Mouse (Mus musculus): Measurements from ENCODE around the gene Wnk4. TPM values are rescaled to one million over a fixed set of nuclear protein-coding genes. Genes with fewer than 3 reads are reported as not detected.

Gene Wnk4
- total RNA-seq, 2 experiments from 2014 or later, result 4.3 to 8.4 TPM

DNA sequence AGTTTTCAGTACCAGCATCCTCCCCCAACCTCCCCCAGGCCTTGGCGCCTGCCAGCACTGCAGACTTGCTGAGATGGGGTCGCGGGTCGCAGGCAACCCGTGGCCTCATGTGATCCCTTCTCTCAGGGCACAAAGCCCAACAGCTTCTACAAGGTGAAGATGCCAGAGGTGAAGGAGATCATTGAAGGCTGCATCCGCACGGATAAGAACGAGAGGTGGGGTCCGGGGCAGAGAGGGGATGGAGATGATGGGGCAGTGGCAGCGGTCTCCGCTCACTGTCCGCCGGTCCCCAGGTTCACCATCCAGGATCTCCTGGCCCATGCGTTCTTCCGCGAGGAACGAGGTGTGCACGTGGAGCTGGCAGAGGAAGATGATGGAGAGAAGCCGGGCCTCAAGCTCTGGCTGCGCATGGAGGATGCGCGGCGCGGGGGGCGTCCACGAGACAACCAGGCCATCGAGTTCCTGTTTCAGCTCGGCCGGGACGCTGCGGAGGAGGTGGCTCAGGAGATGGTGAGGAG lies 4.6 kb downstream of the Wnk4 start:
- DNase-seq (ENCODE audit: low spot score in 2 of 2), result no peak
- intact Hi-C loops (cut with DNase I), result no loop called here

DNA sequence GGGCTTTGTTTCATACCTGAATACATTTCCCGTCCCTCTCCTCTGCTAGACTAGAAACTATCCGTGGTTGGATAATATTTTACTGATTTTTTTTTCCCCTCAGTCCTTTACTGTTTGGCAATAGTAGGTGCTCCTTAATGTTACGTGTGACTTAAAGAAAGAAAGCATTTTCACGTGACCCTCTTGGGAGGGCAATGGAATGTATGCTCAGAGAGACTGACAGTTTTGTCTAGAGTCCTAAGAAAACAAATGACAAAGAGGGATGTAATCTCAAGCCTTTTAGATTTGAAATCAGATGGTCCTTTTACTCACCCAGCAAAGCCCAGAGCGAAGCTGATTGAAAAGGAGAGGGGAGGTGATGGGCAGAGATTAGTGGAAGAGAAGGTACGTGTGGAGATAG lies 5.5 kb downstream of the Wnk4 start:
- intact Hi-C loops (cut with DNase I), result no loop called here
- DNase-seq (ENCODE audit: low spot score in 2 of 2), result no peak

DNA sequence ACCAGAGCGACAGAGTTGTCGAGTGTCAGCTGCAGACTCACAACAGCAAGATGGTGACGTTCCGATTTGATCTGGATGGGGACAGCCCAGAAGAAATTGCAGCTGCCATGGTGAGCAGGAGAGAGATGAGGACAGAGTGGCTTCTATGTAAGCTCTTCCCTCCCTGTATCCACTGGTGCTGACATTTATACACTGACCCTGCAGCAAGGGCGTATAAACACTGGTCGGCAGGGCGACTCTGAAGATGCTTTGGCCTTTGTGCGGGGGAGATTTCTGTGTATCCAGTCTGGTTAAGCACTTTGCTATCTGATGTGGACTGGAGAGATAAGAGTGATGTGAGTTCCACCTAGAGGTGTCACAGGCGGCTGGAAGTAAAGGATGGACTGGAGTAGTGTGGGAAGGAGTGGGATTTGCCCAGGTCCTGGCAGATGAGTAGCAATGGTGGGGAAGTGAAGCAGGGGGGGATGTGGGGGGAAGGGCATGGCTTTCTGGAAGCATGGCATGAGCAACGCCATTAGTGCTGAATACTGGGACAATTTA lies 9.3 kb downstream of the Wnk4 start:
- no peak for DNase-seq (ENCODE audit: low spot score in 2 of 2)
- intact Hi-C loops (cut with DNase I), result no loop called here

DNA sequence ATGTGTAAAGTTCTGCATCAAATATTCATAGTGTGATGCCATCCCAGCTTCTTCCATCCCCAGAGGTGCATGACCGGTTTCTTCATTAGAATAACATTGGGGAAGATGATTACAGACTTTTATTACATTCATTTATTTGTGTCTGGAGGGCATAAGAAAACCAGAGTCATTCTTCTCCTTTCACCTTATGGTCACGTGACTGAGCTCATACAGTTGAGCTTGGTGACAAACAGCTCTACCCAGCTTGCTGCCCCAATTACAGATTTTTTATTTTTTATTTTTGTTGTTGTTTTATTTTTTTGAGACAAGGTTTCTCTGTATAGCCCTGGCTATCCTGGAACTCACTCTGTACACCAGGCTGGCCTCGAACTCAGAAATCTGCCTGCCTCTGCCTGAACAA lies 12.1 kb downstream of the Wnk4 start:
- intact Hi-C loops (cut with DNase I), result no loop called here
- DNase-seq (ENCODE audit: low spot score in 2 of 2), result no peak

DNA sequence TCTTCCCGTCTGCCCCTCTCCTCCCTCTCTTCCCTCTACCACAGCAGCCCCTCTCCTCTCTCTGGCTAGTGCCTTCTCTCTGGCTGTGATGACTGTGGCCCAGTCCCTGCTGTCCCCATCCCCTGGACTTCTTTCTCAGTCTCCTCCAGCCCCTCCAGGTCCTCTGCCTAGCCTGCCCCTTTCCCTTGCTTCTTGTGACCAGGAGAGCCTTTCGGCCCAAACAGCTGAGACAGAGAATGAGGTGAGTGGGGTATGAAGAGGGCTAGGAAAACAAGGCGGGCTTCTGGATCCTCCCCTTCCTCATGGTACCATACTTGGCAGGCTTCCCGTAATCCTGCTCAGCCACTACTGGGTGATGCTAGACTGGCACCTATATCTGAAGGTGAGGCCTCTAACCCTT lies 14.9 kb downstream of the Wnk4 start:
- DNase-seq (ENCODE audit: low spot score in 2 of 2), result no peak
- intact Hi-C loops (cut with DNase I), result no loop called here

DNA sequence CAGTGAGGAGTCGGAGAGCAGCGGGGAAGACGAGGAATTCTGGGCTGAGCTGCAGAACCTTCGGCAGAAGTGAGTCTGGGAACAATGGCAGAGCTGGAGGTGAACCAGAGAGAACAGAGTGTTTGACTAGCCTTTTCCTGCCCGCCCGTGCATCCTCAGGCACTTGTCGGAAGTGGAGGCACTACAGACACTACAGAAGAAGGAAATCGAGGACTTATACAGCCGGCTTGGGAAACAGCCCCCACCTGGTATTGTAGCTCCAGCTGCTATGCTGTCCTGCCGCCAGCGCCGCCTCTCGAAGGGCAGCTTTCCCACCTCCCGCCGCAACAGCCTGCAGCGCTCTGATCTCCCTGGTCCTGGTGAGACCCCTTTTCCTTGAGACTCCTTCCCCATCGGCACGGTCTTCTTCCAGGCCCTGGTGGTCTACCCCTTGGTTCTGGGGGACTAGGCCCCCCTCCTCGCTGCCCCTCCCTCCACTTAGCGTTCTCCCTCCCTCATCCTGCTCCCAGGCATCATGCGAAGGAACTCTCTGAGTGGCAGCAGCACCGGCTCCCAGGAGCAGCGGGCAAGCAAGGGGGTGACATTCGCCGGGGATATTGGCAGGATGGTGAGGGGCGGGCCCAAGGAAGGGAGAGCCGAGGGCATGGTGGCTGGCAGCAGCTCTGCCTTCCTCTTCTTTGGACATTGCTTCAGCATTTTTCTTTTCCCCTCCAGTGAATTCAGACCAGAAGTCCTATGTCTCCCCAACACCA lies 16.1 kb downstream of the Wnk4 start:
- intact Hi-C loops (cut with DNase I), result no loop called here
- DNase-seq (ENCODE audit: low spot score in 2 of 2), result no peak

DNA sequence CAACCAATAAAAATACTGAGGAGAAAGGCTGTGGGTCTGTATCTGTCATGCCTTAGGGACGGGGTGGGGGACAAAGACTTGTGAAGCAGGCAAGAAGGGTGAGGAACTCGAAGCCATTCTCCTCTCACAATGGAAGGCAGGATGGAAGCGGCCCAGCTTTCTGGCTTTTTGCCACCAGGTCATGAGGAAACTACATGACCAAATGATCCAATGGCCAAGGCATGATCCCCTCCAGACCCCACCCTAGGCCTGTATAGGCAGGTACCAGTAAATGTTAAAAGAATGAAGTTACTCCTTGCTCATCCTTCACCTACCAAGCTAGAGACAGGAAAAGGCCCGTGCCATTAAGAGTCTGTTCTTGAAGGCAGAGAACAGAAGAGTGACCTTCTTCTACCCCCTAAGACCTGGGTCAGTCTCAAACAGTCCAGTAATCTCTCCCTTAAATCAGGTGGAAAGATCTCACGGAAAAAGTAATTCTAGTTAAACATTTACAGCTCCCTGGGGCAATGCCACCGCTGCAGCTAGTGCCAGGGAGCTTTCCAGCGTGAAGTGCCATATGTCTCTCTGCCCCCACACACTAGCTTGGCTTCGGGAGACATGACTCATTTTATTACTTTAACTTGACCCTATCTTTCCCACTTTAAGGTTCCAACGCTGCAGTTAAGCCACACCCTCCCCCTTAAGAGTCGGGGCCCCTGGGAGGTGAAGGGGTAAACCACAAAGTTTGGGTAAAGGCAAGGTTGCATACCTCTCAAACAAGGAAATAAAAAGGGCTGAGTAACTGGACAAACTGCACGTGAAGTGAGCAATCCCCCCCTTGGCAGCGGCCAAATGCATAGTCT lies 17.2 kb downstream of the Wnk4 start:
- intact Hi-C loops (cut with DNase I), result no loop called here
- DNase-seq (ENCODE audit: low spot score in 2 of 2), result peak in 1 of 2 experiments; percentile 36

DNA sequence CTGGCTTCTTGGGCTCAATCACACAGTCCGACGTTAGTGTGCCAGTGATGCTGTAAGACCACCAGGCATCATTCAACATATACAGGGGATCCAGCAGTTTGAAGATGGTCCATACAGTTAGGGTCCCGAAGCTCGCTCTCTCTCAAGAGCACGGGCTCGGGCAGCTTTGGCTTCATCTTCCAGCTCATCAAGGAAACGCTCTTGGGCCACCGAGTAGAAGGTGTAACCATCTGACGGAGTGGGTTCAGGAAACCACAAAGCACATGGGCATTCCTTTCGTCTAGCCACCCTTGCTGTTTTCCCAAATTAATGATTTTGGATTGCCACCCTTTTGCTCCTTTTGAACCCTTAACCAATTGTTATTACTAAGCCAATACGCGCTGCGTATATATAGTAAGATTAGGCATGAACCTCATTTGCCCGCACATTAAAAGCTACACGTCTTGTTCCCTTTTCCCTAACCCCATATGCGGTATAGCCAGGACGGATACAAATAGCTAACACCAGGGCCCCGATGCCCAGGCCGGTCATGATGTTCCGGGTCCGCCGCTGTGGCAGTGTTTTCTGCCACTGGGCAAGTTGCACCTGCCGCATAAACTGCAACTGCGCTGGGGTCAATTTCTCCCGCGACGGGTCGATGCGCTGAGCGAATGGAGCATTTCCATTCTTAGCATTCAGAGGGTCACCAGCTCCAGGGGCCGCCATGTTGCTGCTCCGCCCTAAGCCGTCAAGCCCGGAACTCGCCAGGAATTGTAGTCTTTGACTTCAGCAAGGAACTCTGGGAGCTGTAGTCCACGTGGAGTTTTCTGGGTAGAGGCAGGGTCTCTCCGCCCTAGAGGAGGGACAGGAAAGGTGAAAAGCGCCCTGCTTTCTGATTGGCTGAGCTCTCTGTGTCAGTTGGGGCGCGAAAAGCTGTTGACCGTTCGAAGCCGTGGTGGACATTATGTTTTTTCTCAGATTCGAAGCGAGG lies 18.1 kb downstream of the Wnk4 start, which contains the start of the genes Cntd1 and Coa3:
Cntd1 (plus strand) TSS at position 790 of the 970 bp plus-strand sequence.
Coa3 (minus strand) TSS at position 892 of the 970 bp plus-strand sequence.
- intact Hi-C loops (cut with DNase I), result no loop called here

DNA sequence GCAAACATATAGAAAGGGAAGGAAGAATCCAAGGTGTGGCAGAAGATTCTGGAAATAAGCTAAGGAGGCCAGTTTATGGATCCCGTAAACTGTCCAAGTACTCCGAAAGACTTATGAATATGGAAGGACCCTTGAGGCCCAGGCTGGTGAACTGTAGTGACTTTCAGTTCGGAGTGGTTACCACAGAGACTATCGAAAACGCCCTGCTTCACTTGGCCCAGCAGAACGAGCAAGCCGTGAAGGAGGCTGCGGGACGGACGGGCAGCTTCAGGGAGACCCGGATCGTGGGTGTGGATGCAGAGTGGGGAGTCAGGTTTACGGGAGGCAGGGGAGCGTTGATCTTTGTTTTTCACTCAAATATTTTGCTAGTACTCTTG lies 18.8 kb downstream of the Wnk4 start:
- DNase-seq (ENCODE audit: low spot score in 2 of 2), result no peak
- intact Hi-C loops (cut with DNase I), result no loop called here

More for the DNA sequence above, 18.1 kb downstream of the Wnk4 start, which contains the start of the genes Cntd1 and Coa3:
- peak; percentile 84 to 86 for DNase-seq (ENCODE audit: low spot score in 2 of 2)

DNA sequence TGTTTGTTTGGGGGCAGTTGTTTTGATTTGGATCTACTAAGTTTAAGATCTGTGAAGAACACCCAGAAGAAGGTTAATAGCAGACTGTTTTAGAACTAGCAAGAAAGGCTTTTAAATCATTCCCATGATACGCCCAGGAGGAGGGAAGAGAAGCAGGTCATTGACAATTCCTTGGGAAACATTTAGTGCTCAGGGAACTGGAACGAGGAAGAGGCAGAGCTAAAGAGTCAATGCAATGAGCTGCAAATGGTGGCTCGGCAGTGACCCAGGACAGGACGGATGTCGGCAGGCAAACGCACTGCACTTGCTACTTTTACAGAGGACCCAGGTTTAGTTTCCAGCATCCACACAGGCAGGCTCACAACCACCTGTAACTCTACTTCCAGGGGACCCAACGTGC lies 20.5 kb downstream of the Wnk4 start:
- DNase-seq (ENCODE audit: low spot score in 2 of 2), result no peak
- intact Hi-C loops (cut with DNase I), result no loop called here

DNA sequence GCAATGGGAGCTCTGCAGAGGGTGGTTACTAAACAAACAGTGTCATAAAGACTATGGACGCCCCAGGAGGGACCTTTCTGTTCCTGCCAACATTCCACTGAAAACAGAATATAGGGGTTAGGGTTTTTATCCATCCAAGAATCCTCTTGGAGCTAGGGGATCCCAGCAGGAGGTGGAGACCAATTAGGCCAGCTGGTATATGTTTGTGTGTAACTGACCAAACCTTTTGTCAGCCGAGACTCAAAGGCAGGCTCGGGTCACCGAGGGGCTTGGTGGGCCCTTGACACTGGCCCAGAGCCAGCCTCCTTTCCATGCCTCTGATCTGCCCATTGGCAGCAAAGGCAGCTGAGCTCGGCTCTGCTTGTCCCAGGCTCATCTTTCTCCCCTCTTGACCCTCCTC lies 22.5 kb downstream of the Wnk4 start:
- intact Hi-C loops (cut with DNase I), result no loop called here

DNA sequence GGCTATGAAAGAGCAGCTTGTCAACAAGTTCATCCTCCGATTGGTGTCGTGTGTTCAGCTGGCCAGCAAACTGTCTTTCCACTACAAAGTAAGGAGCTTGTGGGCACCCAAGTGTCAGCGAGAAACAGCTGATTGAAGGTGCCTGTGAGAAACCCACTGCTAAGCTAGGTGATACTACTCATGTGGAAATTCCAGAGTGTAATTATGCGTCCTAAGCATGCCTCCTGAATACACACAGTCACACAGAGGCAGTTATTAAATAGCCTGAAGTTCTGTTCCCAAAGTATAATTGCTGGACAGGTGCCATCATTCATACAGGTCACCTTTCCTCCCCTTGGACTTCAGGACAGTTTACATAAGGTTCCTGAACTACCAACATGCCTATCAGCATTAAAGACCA lies 23.4 kb downstream of the Wnk4 start:
- no peak for DNase-seq (ENCODE audit: low spot score in 2 of 2)
- intact Hi-C loops (cut with DNase I), result no loop called here

More for the DNA sequence above, 22.5 kb downstream of the Wnk4 start:
- DNase-seq (ENCODE audit: low spot score in 2 of 2), result no peak

DNA sequence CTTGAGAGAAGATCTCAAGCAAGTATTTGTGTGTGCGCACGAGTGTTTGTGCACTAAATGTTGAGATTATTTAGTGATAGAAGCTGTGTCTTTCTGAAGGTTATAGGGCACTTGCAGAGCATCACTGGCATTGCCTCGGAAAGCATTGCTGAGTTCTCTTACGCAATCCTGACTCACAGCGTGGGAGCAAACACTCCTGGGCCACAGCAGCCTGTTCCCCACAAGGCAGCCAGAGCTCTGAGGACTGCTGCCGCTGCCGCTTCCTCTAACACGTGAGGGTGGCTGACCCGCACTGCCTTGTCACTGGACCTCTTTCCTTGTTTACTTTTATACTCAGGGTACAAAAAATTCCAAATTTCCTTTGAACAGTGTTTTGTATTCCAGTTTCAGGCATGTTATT lies 26.9 kb downstream of the Wnk4 start:
- DNase-seq (ENCODE audit: low spot score in 2 of 2), result no peak
- intact Hi-C loops (cut with DNase I), result no loop called here

DNA sequence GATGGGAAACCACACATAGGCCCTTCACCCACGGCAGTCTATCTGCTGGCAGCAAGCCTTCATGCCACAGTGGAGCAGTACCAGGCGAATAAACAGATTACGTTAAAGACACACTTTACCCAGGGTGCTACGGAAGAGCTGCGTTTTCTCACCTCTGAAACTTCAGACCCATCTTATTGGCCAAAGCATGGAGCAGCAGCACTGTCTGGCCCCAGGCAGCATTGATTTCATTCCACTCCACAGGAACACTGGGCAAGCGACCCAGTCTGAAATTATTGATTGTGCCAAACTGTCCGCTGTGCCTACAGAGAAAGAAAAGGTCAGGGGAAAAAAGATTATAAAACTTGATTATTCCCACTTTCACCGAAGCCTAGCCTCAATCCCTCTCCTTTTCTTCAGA lies 30.9 kb downstream of the Wnk4 start:
- intact Hi-C loops (cut with DNase I), result no loop called here
- no peak for DNase-seq (ENCODE audit: low spot score in 2 of 2)

DNA sequence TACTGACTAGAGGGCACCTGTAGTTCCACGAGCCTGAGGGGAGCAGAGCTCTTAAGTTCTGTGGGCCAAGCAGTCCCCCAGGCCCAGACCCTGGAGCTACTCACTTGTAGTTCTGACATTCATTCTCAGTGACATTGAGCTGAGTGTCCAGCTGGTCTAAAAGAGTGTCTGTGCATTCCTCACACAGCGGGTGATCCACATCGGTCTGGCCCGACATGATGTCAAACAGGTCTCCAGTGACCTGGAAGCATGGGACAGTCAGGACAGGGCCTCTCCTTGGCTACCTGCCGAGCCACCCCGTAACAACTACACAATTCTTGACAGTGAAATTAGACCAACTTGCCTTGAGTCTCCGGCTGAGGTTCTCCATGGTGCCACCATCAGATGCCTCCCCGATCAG lies 34.8 kb downstream of the Wnk4 start:
- intact Hi-C loops (cut with DNase I), result no loop called here

DNA sequence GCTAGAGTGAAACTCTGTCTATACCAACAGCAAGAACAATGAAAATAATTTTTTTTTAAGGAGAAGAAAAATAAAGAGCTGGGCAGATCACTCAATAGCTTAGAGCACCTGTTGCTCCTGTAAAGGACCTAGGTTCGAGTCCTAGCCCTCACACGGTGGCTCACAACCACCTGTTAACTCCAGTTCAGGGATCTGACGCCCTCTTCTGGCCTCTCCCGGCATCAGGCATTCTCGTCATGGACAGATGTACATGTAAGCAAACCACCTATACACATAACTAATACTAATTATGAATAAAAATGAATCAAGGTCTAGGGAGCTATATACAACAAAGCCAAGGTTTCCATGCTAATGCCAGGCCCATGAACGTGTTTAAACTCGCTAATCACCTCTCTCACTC lies 40.5 kb downstream of the Wnk4 start:
- no peak for DNase-seq (ENCODE audit: low spot score in 2 of 2)
- intact Hi-C loops (cut with DNase I), result loop anchor here (5.0 kb wide), 1 partner anchor 49 kb away; the partner anchor contains the start of gene Vps25

More for the DNA sequence above, 34.8 kb downstream of the Wnk4 start:
- DNase-seq (ENCODE audit: low spot score in 2 of 2), result no peak

DNA sequence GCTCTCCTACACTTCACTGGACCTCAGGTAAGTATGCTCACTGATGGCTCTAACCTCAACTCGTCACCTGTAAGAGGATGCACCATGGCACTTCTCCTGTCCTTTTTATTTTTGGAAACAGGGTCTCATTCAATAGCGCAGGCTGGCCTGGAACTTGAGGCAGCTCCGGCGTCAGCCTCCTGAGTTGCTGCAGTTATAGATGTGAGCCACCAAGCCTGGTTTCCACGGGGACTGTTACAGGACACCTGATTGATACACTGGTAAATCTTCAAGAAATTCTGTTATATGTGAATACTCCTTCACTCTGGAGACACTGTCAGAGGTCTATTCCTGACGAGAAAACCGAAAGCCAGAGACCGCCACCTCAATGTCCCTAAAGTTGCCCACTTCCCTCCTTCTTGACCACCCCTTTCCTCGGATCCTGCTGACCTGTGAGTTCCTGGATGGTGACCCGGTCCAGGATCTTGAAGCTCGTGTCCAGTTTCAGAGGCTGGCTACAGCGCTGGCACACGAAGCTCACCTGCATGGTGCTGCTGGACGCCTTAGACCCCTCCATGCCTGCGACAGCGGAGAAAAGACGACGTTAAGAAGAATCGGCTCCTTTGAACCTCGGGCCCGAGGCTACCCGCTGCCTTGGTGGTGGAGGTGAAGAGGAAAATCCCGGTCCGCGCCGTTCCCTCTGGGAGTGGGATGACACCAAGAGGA lies 41.1 kb downstream of the Wnk4 start:
- intact Hi-C loops (cut with DNase I), result loop anchor here (2.0 to 5.0 kb wide), 2 partner anchors 49 to 89 kb away; partner anchors contain the start of gene Vps25

DNA sequence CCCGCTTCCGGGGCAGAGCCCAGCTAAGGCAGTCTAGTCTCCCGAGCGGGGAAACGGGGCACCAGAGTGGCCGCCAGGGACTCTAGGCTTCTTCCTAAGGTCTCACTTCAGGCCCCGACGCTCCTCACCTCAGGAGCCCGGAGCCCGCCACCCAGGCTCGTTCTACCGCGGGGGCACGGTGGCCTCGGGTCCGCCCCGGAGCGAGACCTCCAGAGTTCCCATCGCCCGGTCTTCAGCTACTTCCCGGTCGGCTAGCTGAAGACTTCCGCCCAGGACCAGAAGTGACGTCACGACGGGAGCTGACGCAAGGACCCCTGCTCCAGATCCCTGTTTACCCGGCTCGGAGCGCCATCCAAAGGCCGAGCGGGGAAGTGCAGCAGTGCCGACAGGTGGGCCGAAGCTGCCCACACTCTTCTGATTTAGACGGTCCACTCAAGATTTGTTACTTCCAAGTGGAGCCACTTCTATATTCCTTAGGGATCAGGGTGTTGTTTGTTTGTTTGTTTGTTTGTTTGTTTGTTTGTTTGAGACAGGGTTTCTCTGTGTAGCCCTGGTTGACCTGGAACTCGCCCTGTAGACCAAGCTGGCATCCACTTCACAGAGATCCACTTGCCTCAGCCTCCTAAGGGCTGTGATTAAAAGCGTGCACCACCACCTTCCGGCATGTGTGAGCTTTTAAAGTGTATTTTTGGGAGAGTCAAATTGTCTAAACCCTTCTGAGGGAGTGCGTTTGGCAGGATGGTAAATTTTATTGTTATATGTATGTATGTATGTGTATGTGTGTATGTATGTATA lies 41.8 kb downstream of the Wnk4 start, which contains the start of gene Becn1:
Becn1 (minus strand) TSS at position 283 of the 795 bp plus-strand sequence.
- DNase-seq (ENCODE audit: low spot score in 2 of 2), result peak; percentile 94
- intact Hi-C loops (cut with DNase I), result loop anchor here (2.0 to 5.0 kb wide), 2 partner anchors 50 to 89 kb away; partner anchors contain the start of gene Vps25

More for the DNA sequence above, 41.1 kb downstream of the Wnk4 start:
- DNase-seq (ENCODE audit: low spot score in 2 of 2), result no peak
